Mouse (Mus musculus): ENCODE data around the gene Rnf227. TPM values are rescaled to one million over a fixed set of nuclear protein-coding genes. Genes with fewer than 3 reads are reported as not detected.
A peak's percentile ranks its signal among the peaks of the same experiment; 100 is the strongest.

Rnf227 gene
- total RNA-seq, 2 experiments from 2014 or later: 0.41 to 0.57 TPM

GRCm38 (mm10) chr11:69331152-69331551 is 9.1 kb upstream of the Rnf227 start:
- no peak for DNase-seq

GRCm38 (mm10) chr11:69331929-69332405 is 8.3 kb upstream of the Rnf227 start:
- DNase-seq: peak; percentile 67 to 85

GRCm38 (mm10) chr11:69332713-69333253 is 7.5 kb upstream of the Rnf227 start:
- no peak for DNase-seq

- DNase-seq: no peak
Observed at GRCm38 (mm10) chr11:69333922-69334321, 6.3 kb upstream of the Rnf227 start.

- no peak for DNase-seq
Observed at GRCm38 (mm10) chr11:69334796-69335195, 5.5 kb upstream of the Rnf227 start.

- no peak for DNase-seq
Observed at GRCm38 (mm10) chr11:69346441-69346840, 6.2 kb downstream of the Rnf227 start.

GRCm38 (mm10) chr11:69356544-69356943 is 16.3 kb downstream of the Rnf227 start:
- no peak for DNase-seq

GRCm38 (mm10) chr11:69357690-69358089 is 17.4 kb downstream of the Rnf227 start:
- DNase-seq: no peak

GRCm38 (mm10) chr11:69362021-69362420 is 21.8 kb downstream of the Rnf227 start:
- no peak for DNase-seq

GRCm38 (mm10) chr11:69362479-69362878 is 22.2 kb downstream of the Rnf227 start:
- no peak for DNase-seq

- DNase-seq: no peak
Observed at GRCm38 (mm10) chr11:69364376-69364775, 24.1 kb downstream of the Rnf227 start.

- peak; percentile 96 for DNase-seq
Observed at GRCm38 (mm10) chr11:69364910-69365309, 24.6 kb downstream of the Rnf227 start.

- no peak for DNase-seq
Observed at GRCm38 (mm10) chr11:69365722-69366121, 25.5 kb downstream of the Rnf227 start.

GRCm38 (mm10) chr11:69366157-69366854 is 26.0 kb downstream of the Rnf227 start:
- DNase-seq: peak; percentile 95 to 96

GRCm38 (mm10) chr11:69366855-69367615 is 26.8 kb downstream of the Rnf227 start:
- DNase-seq: peak; percentile 9 to 60

GRCm38 (mm10) chr11:69367616-69368355 is 27.5 kb downstream of the Rnf227 start:
- DNase-seq: peak; percentile 38 to 55

- peak; percentile 40 to 57 for DNase-seq
Observed at GRCm38 (mm10) chr11:69368356-69369214, 28.3 kb downstream of the Rnf227 start.

GRCm38 (mm10) chr11:69369215-69369989 is 29.1 kb downstream of the Rnf227 start, which contains the start of gene Chd3:
Chd3 (minus strand) TSS chr11:69369406.
- no peak for DNase-seq

- no peak for DNase-seq
Observed at GRCm38 (mm10) chr11:69369990-69370816, 29.9 kb downstream of the Rnf227 start.

Measured in heart, adult 18-20 months (tissue).